Mouse (Mus musculus) left cerebral cortex, adult 11 months (tissue): ENCODE results near the gene Bcat1.
A peak's percentile ranks its signal among the peaks of the same experiment; 100 is the strongest.

ENCODE experiments used
- DNase-seq: peaks from one replicate; pipeline ENCODE4 v3.0.0; 2022; ENCODE audit warnings: low spot score

Gene Bcat1

GRCm38 (mm10) chr6:145056102-145056501, 19.9 kb downstream of the Bcat1 start:
- DNase-seq: no peak

GRCm38 (mm10) chr6:145055277-145055858, 20.6 kb downstream of the Bcat1 start:
- no peak for DNase-seq

- no peak for DNase-seq
These were observed 23.3 kb downstream of the Bcat1 start for GRCm38 (mm10) chr6:145052669-145053068.

GRCm38 (mm10) chr6:145050899-145051298, 25.1 kb downstream of the Bcat1 start:
- no peak for DNase-seq

GRCm38 (mm10) chr6:145048131-145048997, 27.6 kb downstream of the Bcat1 start:
- DNase-seq: peak; percentile 42

GRCm38 (mm10) chr6:145047445-145047857, 28.5 kb downstream of the Bcat1 start:
- DNase-seq: no peak

GRCm38 (mm10) chr6:145046266-145046890, 29.6 kb downstream of the Bcat1 start:
- DNase-seq: no peak

GRCm38 (mm10) chr6:145044916-145045574, 30.9 kb downstream of the Bcat1 start:
- no peak for DNase-seq

- no peak for DNase-seq
These were observed 35.3 kb downstream of the Bcat1 start for GRCm38 (mm10) chr6:145040732-145041131.

- DNase-seq: no peak
These were observed 38.4 kb downstream of the Bcat1 start for GRCm38 (mm10) chr6:145037626-145038025.

GRCm38 (mm10) chr6:145035412-145035811, 40.6 kb downstream of the Bcat1 start:
- no peak for DNase-seq

- DNase-seq: no peak
These were observed 45.4 kb downstream of the Bcat1 start for GRCm38 (mm10) chr6:145030587-145030986.

GRCm38 (mm10) chr6:145023990-145024389, 52.0 kb downstream of the Bcat1 start:
- DNase-seq: no peak

- DNase-seq: no peak
These were observed 52.8 kb downstream of the Bcat1 start for GRCm38 (mm10) chr6:145022966-145023725.

GRCm38 (mm10) chr6:145022349-145022748, 53.6 kb downstream of the Bcat1 start:
- DNase-seq: no peak

- no peak for DNase-seq
These were observed 55.4 kb downstream of the Bcat1 start for GRCm38 (mm10) chr6:145020553-145020952.

GRCm38 (mm10) chr6:145018295-145018694, 57.7 kb downstream of the Bcat1 start:
- DNase-seq: no peak

GRCm38 (mm10) chr6:145017508-145017907, 58.5 kb downstream of the Bcat1 start:
- DNase-seq: no peak

GRCm38 (mm10) chr6:145016639-145017038, 59.3 kb downstream of the Bcat1 start:
- no peak for DNase-seq

- no peak for DNase-seq
These were observed 61.0 kb downstream of the Bcat1 start for GRCm38 (mm10) chr6:145014944-145015343.

GRCm38 (mm10) chr6:145012699-145013098, 63.3 kb downstream of the Bcat1 start:
- DNase-seq: no peak

- DNase-seq: no peak
These were observed 64.8 kb downstream of the Bcat1 start for GRCm38 (mm10) chr6:145011141-145011540.
